Mouse (Mus musculus): ENCODE measurements around the gene Phf21a. TPM values are rescaled to one million over a fixed set of nuclear protein-coding genes. Genes with fewer than 3 reads are reported as not detected.
"Not testable (repeated sequence)": the region's sequence is repeated elsewhere in the genome, so short reads cannot be mapped to it uniquely, and the experiment has no call there.

The Phf21a gene
- polyA plus RNA-seq, 1 experiment, result 52.8 TPM

GRCm38 (mm10) chr2:92389645-92390044 is 296.7 kb downstream of the Phf21a start:
- H3K4me1 ChIP-seq (ENCODE audit: control insufficient read depth, insufficient read depth, low read length), result no peaks in the 10 kb centered on the region
- no peak overlapping the region for H3K4me3 ChIP-seq (replicated peaks; ENCODE audit: control insufficient read depth, low read depth, low read length)
- TF ChIP-seq POLR2A (IDR thresholded peaks at IDR 0.05; ENCODE audit: borderline replicate concordance, control insufficient read depth, low read depth, low read length), result no peak
- no peak for TF ChIP-seq CTCF (IDR thresholded peaks at IDR 0.05; ENCODE audit: control insufficient read depth, insufficient read depth, low read length)
- WGBS, result 42% methylated on average over 10 of the region's 10 CpGs
- H3K27ac ChIP-seq (ENCODE audit: control insufficient read depth, insufficient read depth, low read depth, low read length, poor library complexity), result no peak overlapping the region

DNA sequence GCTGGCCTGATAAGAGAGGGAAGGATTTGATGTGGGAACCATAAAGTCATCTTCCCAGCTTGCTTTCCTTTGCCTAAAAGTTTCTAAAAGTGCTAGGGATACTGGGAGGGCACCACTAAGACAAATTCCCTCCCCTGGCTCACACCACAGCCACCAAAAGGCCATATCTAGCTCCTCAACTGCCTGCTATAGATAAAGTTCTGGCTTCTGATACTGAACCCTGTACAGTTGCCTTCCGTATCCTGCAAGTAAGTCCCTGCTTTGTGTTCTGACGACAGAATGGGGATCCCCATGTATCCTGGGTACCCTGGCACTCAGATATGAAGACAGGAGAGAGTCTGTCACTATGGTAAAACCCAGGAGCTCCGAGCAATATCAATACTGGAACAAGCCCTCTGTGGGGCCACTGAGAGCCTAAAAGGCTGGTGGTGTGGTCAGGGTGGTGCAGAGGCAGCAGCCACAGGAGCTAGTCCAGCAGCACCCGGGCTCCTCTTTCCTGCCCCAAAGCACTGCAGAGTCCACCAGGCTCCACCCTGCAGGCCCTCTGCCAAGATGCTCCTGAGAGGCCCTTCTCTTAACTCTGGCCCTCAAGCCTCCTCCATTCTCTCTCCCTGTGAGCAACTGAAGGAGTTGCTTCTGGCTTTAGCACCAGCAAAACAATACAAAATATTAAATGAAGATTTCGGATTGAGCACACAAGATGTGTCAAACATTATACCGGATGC is 297.5 kb downstream of the Phf21a start:
- H3K4me1 ChIP-seq (ENCODE audit: control insufficient read depth, insufficient read depth, low read length), result no peaks in the 10 kb centered on the region
- WGBS, result 58% methylated on average over 6 of the region's 6 CpGs
- no peak overlapping the region for H3K27ac ChIP-seq (ENCODE audit: control insufficient read depth, insufficient read depth, low read depth, low read length, poor library complexity)
- no peak overlapping the region for H3K4me3 ChIP-seq (replicated peaks; ENCODE audit: control insufficient read depth, low read depth, low read length)
- TF ChIP-seq CTCF (IDR thresholded peaks at IDR 0.05; ENCODE audit: control insufficient read depth, insufficient read depth, low read length) (no peak), POLR2A (IDR thresholded peaks at IDR 0.05; ENCODE audit: borderline replicate concordance, control insufficient read depth, low read depth, low read length) (no peak)

GRCm38 (mm10) chr2:92391116-92391515 is 298.2 kb downstream of the Phf21a start:
- Histone ChIP-seq H3K4me3 (replicated peaks; ENCODE audit: control insufficient read depth, low read depth, low read length) (no peak overlapping the region), H3K4me1 (ENCODE audit: control insufficient read depth, insufficient read depth, low read length) (no peaks in the 10 kb centered on the region), H3K27ac (ENCODE audit: control insufficient read depth, insufficient read depth, low read depth, low read length, poor library complexity) (no peak overlapping the region)
- 89% methylated on average over 8 of the region's 8 CpGs for WGBS
- no peak for TF ChIP-seq CTCF (IDR thresholded peaks at IDR 0.05; ENCODE audit: control insufficient read depth, insufficient read depth, low read length)
- no peak for TF ChIP-seq POLR2A (IDR thresholded peaks at IDR 0.05; ENCODE audit: borderline replicate concordance, control insufficient read depth, low read depth, low read length)

- 55% methylated on average over 11 of the region's 11 CpGs for WGBS
Observed at GRCm38 (mm10) chr2:92391703-92392317, 298.9 kb downstream of the Phf21a start.

GRCm38 (mm10) chr2:92392318-92393264 is 299.7 kb downstream of the Phf21a start:
- WGBS, result 8% methylated on average over 26 of the region's 26 CpGs
- Histone ChIP-seq H3K4me1 (ENCODE audit: control insufficient read depth, insufficient read depth, low read length) (no peaks in the 10 kb centered on the region), H3K27ac (ENCODE audit: control insufficient read depth, insufficient read depth, low read depth, low read length, poor library complexity) (no peak overlapping the region), H3K4me3 (replicated peaks; ENCODE audit: control insufficient read depth, low read depth, low read length) (no peak overlapping the region)
- TF ChIP-seq CTCF (IDR thresholded peaks at IDR 0.05; ENCODE audit: control insufficient read depth, insufficient read depth, low read length) (no peak), POLR2A (IDR thresholded peaks at IDR 0.05; ENCODE audit: borderline replicate concordance, control insufficient read depth, low read depth, low read length) (no peak)

More at GRCm38 (mm10) chr2:92391703-92392317, 298.9 kb downstream of the Phf21a start:
- H3K4me1 ChIP-seq (ENCODE audit: control insufficient read depth, insufficient read depth, low read length), result no peaks in the 10 kb centered on the region
- no peak overlapping the region for H3K4me3 ChIP-seq (replicated peaks; ENCODE audit: control insufficient read depth, low read depth, low read length)
- H3K27ac ChIP-seq (ENCODE audit: control insufficient read depth, insufficient read depth, low read depth, low read length, poor library complexity), result no peak overlapping the region
- TF ChIP-seq CTCF (IDR thresholded peaks at IDR 0.05; ENCODE audit: control insufficient read depth, insufficient read depth, low read length) (no peak), POLR2A (IDR thresholded peaks at IDR 0.05; ENCODE audit: borderline replicate concordance, control insufficient read depth, low read depth, low read length) (no peak)

GRCm38 (mm10) chr2:92395535-92395934 is 302.6 kb downstream of the Phf21a start:
- WGBS, result 81% methylated on average over 3 of the region's 3 CpGs
- no peak for TF ChIP-seq CTCF (IDR thresholded peaks at IDR 0.05; ENCODE audit: control insufficient read depth, insufficient read depth, low read length)
- TF ChIP-seq POLR2A (IDR thresholded peaks at IDR 0.05; ENCODE audit: borderline replicate concordance, control insufficient read depth, low read depth, low read length), result no peak
- H3K4me1 ChIP-seq (ENCODE audit: control insufficient read depth, insufficient read depth, low read length), result no peaks in the 10 kb centered on the region
- no peak overlapping the region for H3K4me3 ChIP-seq (replicated peaks; ENCODE audit: control insufficient read depth, low read depth, low read length)
- H3K27ac ChIP-seq (ENCODE audit: control insufficient read depth, insufficient read depth, low read depth, low read length, poor library complexity), result no peak overlapping the region

DNA sequence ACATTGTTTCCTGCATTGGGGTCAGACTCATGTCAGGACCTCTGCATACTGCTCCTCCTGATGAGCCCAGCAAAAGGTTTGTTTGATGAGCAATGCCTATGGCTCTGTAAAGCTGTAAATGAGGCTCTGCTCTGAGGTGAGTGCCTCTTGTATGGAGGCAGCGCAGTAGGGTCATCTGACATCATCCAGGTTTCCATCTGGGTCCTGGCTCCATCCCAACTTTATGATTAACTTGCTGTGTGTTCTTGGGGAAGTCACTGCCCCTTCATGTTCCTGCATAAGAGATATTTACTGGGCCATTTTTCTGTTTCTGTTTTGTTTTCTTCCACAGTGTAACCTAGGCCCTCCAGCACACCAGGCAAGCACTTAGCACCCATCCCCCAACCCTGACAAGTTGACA is 304.5 kb downstream of the Phf21a start:
- Histone ChIP-seq H3K4me1 (ENCODE audit: control insufficient read depth, insufficient read depth, low read length) (no peaks in the 10 kb centered on the region), H3K4me3 (replicated peaks; ENCODE audit: control insufficient read depth, low read depth, low read length) (no peak overlapping the region), H3K27ac (ENCODE audit: control insufficient read depth, insufficient read depth, low read depth, low read length, poor library complexity) (no peak overlapping the region)
- 70% methylated on average over 1 of the region's 1 CpGs for WGBS
- TF ChIP-seq POLR2A (IDR thresholded peaks at IDR 0.05; ENCODE audit: borderline replicate concordance, control insufficient read depth, low read depth, low read length) (no peak), CTCF (IDR thresholded peaks at IDR 0.05; ENCODE audit: control insufficient read depth, insufficient read depth, low read length) (no peak)

- not testable (repeated sequence) for H3K27ac ChIP-seq (ENCODE audit: control insufficient read depth, insufficient read depth, low read depth, low read length, poor library complexity); H3K4me3 ChIP-seq (replicated peaks; ENCODE audit: control insufficient read depth, low read depth, low read length); H3K4me1 ChIP-seq (ENCODE audit: control insufficient read depth, insufficient read depth, low read length)
- 75% methylated on average over 4 of the region's 4 CpGs for WGBS
Observed at GRCm38 (mm10) chr2:92399877-92400276, 307.0 kb downstream of the Phf21a start.

Measured in bone marrow, adult 2 months (tissue).